Mouse (Mus musculus): Measurements from ENCODE around the gene Irf7. TPM values are rescaled to one million over a fixed set of nuclear protein-coding genes. Genes with fewer than 3 reads are reported as not detected.

The Irf7 gene
- polyA plus RNA-seq, 1 experiment: 5.6 TPM

- Histone ChIP-seq H3K4me1 (ENCODE audit: control insufficient read depth, insufficient read depth, low read length) (peaks cover 10% of the 10 kb centered on the region; the same call in 1 of the 2 replicates), H3K27ac (ENCODE audit: insufficient read depth, low read length) (no peak overlapping the region), H3K4me3 (replicated peaks; ENCODE audit: insufficient read depth, low read depth, low read length) (no peak overlapping the region), H3K27me3 (ENCODE audit: control insufficient read depth, insufficient read depth, low read length) (no peaks in the 10 kb centered on the region)
- TF ChIP-seq CTCF (IDR thresholded peaks at IDR 0.05; ENCODE audit: borderline replicate concordance, insufficient read depth, low read depth, low read length) (no peak), POLR2A (IDR thresholded peaks at IDR 0.05; ENCODE audit: borderline replicate concordance, insufficient read depth, low read length) (no peak)
- 71% methylated on average over 6 of the region's 6 CpGs for WGBS
- DNase-seq: no peak
Measured at GRCm38 (mm10) chr7:141281442-141281841, 15.2 kb upstream of the Irf7 start.

GRCm38 (mm10) chr7:141278766-141279590 lies 12.7 kb upstream of the Irf7 start, which contains the start of gene Sct:
Gene Sct (minus strand): TSS chr7:141279133.
- no peaks in the 10 kb centered on the region for H3K27me3 ChIP-seq (ENCODE audit: control insufficient read depth, insufficient read depth, low read length)
- no peak within 1 kb of the TSS for H3K27ac ChIP-seq (ENCODE audit: insufficient read depth, low read length)
- H3K4me1 ChIP-seq (ENCODE audit: control insufficient read depth, insufficient read depth, low read length): peaks cover 14% of the 10 kb centered on the region; the same call in 1 of the 2 replicates
- TF ChIP-seq CTCF (IDR thresholded peaks at IDR 0.05; ENCODE audit: borderline replicate concordance, insufficient read depth, low read depth, low read length) (peak; percentile 70), POLR2A (IDR thresholded peaks at IDR 0.05; ENCODE audit: borderline replicate concordance, insufficient read depth, low read length) (no peak)
- DNase-seq: peak; percentile 68 to 70
- H3K4me3 ChIP-seq (replicated peaks; ENCODE audit: insufficient read depth, low read depth, low read length): peak within 1 kb of the TSS; percentile 57
- WGBS: 6% methylated on average over 44 of the region's 46 CpGs

DNA sequence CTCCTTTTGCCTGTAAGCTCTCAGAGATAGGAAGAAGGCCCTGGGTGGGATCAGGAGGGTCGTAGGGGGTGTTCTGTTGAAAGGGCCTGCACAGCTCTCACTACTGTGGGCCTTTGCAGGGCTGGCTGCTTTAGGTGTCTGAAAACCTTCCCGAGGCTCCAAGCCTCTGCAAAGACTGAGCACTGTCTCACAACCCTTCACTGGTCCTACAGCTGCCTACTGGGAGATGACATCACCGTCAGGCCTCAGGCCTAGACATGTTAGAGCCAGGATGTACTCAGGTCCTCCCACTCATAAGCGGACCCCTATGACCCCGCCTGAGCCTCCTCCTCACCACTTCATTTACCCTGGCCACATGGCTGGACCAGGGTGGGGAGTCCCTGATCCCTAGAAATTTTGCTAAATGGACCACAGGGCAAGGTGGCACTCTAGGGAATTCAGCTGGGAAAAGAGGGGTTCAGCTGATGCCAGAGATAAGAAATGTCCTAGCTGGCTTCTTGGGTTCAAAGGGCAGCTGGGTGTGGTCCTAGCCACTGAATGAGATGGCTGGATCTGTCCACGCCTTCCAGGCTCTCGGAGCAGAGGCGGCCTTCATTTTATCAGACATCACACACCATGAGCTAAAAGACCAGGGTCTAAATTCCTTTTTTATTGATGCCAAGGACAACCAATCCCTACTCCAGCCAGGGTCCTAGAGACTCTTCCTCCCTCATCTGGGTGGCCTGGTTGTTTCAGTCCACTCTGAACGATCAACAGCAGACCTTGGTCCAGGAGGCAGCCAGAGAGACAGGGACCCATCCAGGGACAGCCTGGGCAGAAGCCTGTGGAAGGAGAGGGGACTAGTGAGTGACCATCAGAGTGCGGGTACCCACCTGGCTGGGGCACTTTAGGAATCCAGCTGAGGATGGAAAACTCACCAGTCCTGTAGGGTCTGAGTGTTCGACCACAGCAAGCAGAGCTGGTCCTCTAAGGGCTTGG lies 11.7 kb upstream of the Irf7 start:
- H3K4me1 ChIP-seq (ENCODE audit: control insufficient read depth, insufficient read depth, low read length): peaks cover 14% of the 10 kb centered on the region; the same call in 1 of the 2 replicates
- WGBS: 93% methylated on average over 11 of the region's 11 CpGs
- no peak overlapping the region for H3K27ac ChIP-seq (ENCODE audit: insufficient read depth, low read length)
- no peak overlapping the region for H3K4me3 ChIP-seq (replicated peaks; ENCODE audit: insufficient read depth, low read depth, low read length)
- no peak for DNase-seq
- TF ChIP-seq POLR2A (IDR thresholded peaks at IDR 0.05; ENCODE audit: borderline replicate concordance, insufficient read depth, low read length) (no peak), CTCF (IDR thresholded peaks at IDR 0.05; ENCODE audit: borderline replicate concordance, insufficient read depth, low read depth, low read length) (no peak)
- no peaks in the 10 kb centered on the region for H3K27me3 ChIP-seq (ENCODE audit: control insufficient read depth, insufficient read depth, low read length)

DNA sequence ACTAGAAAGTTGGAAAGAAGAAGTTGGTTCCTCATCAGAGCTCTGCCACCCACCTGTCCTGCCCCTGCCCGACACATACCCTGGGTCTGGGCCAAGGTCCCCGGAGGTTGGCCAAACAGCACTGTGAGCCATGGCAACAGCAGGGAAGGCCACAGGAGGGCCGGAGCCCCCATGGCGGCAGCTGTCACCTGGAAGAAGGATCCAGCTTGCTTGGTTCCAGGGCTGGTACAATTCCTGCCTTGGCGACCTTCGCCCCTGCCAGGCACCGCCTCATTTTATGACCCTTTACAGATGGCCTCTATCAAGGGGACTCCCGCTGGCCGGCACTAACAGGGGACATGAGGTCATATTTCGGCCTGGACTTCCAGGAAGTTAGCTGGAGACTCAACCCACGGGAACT lies 10.3 kb upstream of the Irf7 start, which contains the start of gene Cdhr5:
Gene Cdhr5, minus strand, starts transcription at position 241 of the 400 bp plus-strand sequence.
- no peak for DNase-seq
- no peak within 1 kb of the TSS for H3K4me3 ChIP-seq (replicated peaks; ENCODE audit: insufficient read depth, low read depth, low read length)
- no peak within 1 kb of the TSS for H3K27ac ChIP-seq (ENCODE audit: insufficient read depth, low read length)
- peaks cover 14% of the 10 kb centered on the region; the same call in 1 of the 2 replicates for H3K4me1 ChIP-seq (ENCODE audit: control insufficient read depth, insufficient read depth, low read length)
- whole genome bisulfite sequencing: 25% methylated on average over 11 of the region's 11 CpGs
- H3K27me3 ChIP-seq (ENCODE audit: control insufficient read depth, insufficient read depth, low read length): no peaks in the 10 kb centered on the region
- no peak for TF ChIP-seq POLR2A (IDR thresholded peaks at IDR 0.05; ENCODE audit: borderline replicate concordance, insufficient read depth, low read length)
- no peak for TF ChIP-seq CTCF (IDR thresholded peaks at IDR 0.05; ENCODE audit: borderline replicate concordance, insufficient read depth, low read depth, low read length)

- WGBS: 91% methylated on average over 9 of the region's 9 CpGs
- DNase-seq: no peak
- no peak overlapping the region for H3K4me3 ChIP-seq (replicated peaks; ENCODE audit: insufficient read depth, low read depth, low read length)
- no peaks in the 10 kb centered on the region for H3K27me3 ChIP-seq (ENCODE audit: control insufficient read depth, insufficient read depth, low read length)
- TF ChIP-seq POLR2A (IDR thresholded peaks at IDR 0.05; ENCODE audit: borderline replicate concordance, insufficient read depth, low read length): no peak
- no peak for TF ChIP-seq CTCF (IDR thresholded peaks at IDR 0.05; ENCODE audit: borderline replicate concordance, insufficient read depth, low read depth, low read length)
- H3K4me1 ChIP-seq (ENCODE audit: control insufficient read depth, insufficient read depth, low read length): peaks cover 14% of the 10 kb centered on the region; the same call in 1 of the 2 replicates
- H3K27ac ChIP-seq (ENCODE audit: insufficient read depth, low read length): no peak overlapping the region
Measured at GRCm38 (mm10) chr7:141275356-141275755, 9.1 kb upstream of the Irf7 start.

DNA sequence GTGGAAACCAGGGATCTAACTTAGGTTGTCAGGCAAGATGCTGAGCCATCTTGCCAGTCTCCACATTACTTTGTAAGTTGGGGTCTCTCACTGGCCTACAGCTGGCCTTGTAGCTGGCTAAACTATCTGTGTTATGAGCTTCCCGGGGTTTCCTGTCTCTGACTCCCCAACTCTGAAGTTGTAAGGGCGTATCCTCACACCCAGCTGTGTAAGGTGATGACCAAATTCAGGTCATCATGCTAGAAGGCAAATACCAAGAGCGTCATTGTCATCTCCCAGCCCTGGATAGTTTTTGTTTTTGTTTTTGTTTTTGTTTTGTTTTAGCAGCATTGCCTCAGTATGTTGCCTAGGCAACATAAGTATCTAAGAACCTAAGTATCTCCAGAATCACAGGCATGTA lies 4.3 kb upstream of the Irf7 start:
- 79% methylated on average over 3 of the region's 3 CpGs for WGBS
- no peak for TF ChIP-seq POLR2A (IDR thresholded peaks at IDR 0.05; ENCODE audit: borderline replicate concordance, insufficient read depth, low read length)
- TF ChIP-seq CTCF (IDR thresholded peaks at IDR 0.05; ENCODE audit: borderline replicate concordance, insufficient read depth, low read depth, low read length): no peak
- no peaks in the 10 kb centered on the region for H3K27me3 ChIP-seq (ENCODE audit: control insufficient read depth, insufficient read depth, low read length)
- no peak for DNase-seq
- H3K4me1 ChIP-seq (ENCODE audit: control insufficient read depth, insufficient read depth, low read length): no peaks in the 10 kb centered on the region
- no peak overlapping the region for H3K27ac ChIP-seq (ENCODE audit: insufficient read depth, low read length)
- no peak overlapping the region for H3K4me3 ChIP-seq (replicated peaks; ENCODE audit: insufficient read depth, low read depth, low read length)

DNA sequence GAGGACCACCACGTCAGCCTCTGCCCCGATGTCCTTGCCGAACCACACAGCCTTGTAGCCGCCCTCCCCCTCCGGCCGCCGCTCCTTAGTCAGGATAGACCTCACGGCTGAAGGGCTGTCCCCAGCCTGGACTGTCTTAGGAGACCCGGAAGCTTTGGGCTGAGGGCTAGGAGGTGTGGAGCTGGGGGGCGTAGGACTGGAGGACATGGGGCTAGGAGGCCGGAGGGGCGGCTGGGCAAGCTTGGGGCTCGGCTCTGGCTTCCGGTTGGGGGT lies 2.9 kb upstream of the Irf7 start:
- Histone ChIP-seq H3K27ac (ENCODE audit: insufficient read depth, low read length) (no peak overlapping the region), H3K4me1 (ENCODE audit: control insufficient read depth, insufficient read depth, low read length) (no peaks in the 10 kb centered on the region), H3K4me3 (replicated peaks; ENCODE audit: insufficient read depth, low read depth, low read length) (no peak overlapping the region), H3K27me3 (ENCODE audit: control insufficient read depth, insufficient read depth, low read length) (no peaks in the 10 kb centered on the region)
- TF ChIP-seq POLR2A (IDR thresholded peaks at IDR 0.05; ENCODE audit: borderline replicate concordance, insufficient read depth, low read length) (no peak), CTCF (IDR thresholded peaks at IDR 0.05; ENCODE audit: borderline replicate concordance, insufficient read depth, low read depth, low read length) (no peak)
- WGBS: 80% methylated on average over 14 of the region's 14 CpGs
- no peak for DNase-seq

All from cerebellum, adult 2 months (tissue).